Mouse (Mus musculus) hindbrain, embryonic 11.5 days (tissue): ENCODE measurements around the gene Ankrd13c. TPM values are rescaled to one million over a fixed set of nuclear protein-coding genes. Genes with fewer than 3 reads are reported as not detected.

Source experiments
- ATAC-seq: fragments of 200-750 bp; cut with Nextera tagmentation; 2 replicates; pipeline ENCODE4 v1.8.0; 2017; ENCODE audit warnings: mild to moderate bottlenecking, moderate TSS enrichment, moderate library complexity; ENCODE audit not compliant: low FRiP score
- DNase-seq: peaks from one replicate; pipeline ENCODE4 v3.0.0-alpha.2; 2015; ENCODE audit warnings: low spot score
- H3K27ac ChIP-seq: fragments of 300-500 bp; sonication (generic); 2 replicates; pipeline ENCODE4 v1.5.1; 2014; ENCODE audit warnings: mild to moderate bottlenecking, low read depth, low read length
- H3K27me3 ChIP-seq: fragments of 300-500 bp; sonication (generic); 2 replicates; pipeline ENCODE4 v1.6.1; 2014; ENCODE audit warnings: mild to moderate bottlenecking, low read length, moderate library complexity, mixed read lengths; ENCODE audit not compliant: control insufficient read depth, insufficient read depth
- H3K36me3 ChIP-seq: fragments of 300-500 bp; sonication (generic); 2 replicates; pipeline ENCODE4 v1.6.1; 2014; ENCODE audit warnings: mild to moderate bottlenecking, low read length, moderate library complexity, mixed read lengths; ENCODE audit not compliant: control insufficient read depth, insufficient read depth
- H3K4me1 ChIP-seq: fragments of 300-500 bp; sonication (generic); replicated peaks from 2 replicates; pipeline ENCODE4 v1.6.1; 2014; ENCODE audit warnings: low read length, mixed read lengths; ENCODE audit not compliant: control insufficient read depth, insufficient read depth
- H3K4me2 ChIP-seq: fragments of 300-500 bp; sonication (generic); replicated peaks from 2 replicates; pipeline ENCODE4 v1.6.1; 2014; ENCODE audit warnings: mild to moderate bottlenecking, low read depth, low read length
- H3K4me3 ChIP-seq: fragments of 300-500 bp; sonication (generic); 2 replicates; pipeline ENCODE4 v1.5.1; 2014; ENCODE audit warnings: low read depth, low read length
- H3K9ac ChIP-seq: fragments of 300-500 bp; sonication (generic); 2 replicates; pipeline ENCODE4 v1.6.1; 2014; ENCODE audit warnings: low read depth, low read length
- H3K9me3 ChIP-seq: fragments of 300-500 bp; sonication (generic); 2 replicates; pipeline ENCODE4 v1.6.1; 2016; ENCODE audit warnings: low read length; ENCODE audit not compliant: control insufficient read depth
- WGBS: fragments of 180-500 bp; shearing (Covaris S2); extraction: QIAGEN DNeasy Blood & Tissue Kit; methylation state at CpG from one replicate; pipeline ENCODE4 v1.1.7; 2014; 5-methylcytosine and 5-hydroxymethylcytosine counted together
- polyA plus RNA-seq: library from polyadenylated mRNA; unstranded; fragments of >200 nt; fragmentation: Nextera tagmentation; extraction: Ambion mirVana; gene quantifications from 2 replicates; pipeline ENCODE4 v1.2.1, GENCODE M21; 2014

The Ankrd13c gene
- polyA plus RNA-seq, 1 experiment from 2014 or later = 23.7 TPM

DNA sequence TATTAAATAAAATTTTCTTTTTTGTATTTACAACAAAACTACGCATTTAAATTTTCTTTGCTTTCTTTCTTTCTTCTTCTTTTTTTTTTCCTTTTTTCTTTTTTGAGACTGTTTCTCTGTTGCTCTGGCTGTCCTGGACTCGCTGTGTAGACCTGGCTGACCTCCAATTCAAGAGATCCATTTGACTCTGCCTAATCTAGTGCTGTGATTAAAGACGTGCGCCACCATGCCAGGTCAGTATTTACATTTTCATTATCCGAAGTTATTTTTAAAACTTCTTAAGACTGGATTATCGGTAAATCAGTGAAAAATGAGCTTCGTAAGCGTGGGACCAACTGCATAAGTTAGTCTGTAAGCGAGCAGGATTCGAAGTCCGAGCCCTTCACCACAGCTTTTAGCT, 88.8 kb downstream of the Ankrd13c start:
- DNase-seq = no peak
- ATAC-seq = no peak
- Histone ChIP-seq H3K4me1 (no peaks in the 10 kb centered on the region), H3K4me3 (peak overlapping the region; percentile 89), H3K27me3 (no peaks in the 10 kb centered on the region), H3K9ac (peak overlapping the region; percentile 88), H3K27ac (peak overlapping the region; percentile 74; the same call in 1 of the 2 replicates), H3K9me3 (no peaks in the 10 kb centered on the region), H3K36me3 (no peaks in the 10 kb centered on the region), H3K4me2 (peak overlapping the region; percentile 33)
- WGBS = 2% methylated on average over 11 of the region's 11 CpGs

DNA sequence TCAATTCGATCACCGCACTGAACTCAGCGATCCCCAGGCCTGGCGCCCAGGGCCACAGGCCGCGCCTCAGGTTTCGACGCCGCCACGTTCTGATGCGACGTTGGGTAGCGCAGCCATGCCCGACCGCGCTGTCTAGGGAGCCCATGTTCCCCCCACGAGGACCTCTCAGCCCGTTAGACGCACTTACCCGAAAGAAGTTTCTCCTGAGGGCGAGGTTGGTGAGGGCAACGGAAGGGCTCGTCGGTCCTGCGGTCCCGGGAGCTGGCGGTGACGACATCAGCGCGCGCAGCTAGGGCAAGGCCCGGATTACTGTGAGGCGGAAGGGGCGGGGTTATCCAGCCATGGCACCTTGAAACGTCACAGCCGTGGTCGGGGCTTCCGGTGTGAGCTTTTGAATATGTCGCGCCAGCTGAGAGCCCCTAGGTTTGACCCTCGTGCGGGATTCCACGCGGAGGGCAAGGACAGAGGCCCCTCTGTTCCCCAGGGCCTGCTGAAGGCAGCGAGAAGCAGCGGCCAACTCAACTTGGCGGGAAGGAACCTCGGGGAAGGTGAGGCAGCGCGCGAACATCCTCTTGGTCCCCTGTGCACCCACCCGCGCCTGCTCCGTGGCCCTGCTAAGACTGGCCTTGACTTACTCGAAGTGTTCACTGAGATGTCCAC, 89.4 kb downstream of the Ankrd13c start, which contains the start of the genes Srsf11 and Lrrc40:
Srsf11 (minus strand) TSS at position 311 of the 660 bp plus-strand sequence.
Lrrc40 (plus strand) TSS at position 334 of the 660 bp plus-strand sequence.
- peak; percentile 98 for DNase-seq
- H3K9ac ChIP-seq = peak within 1 kb of the TSS; percentile 88
- under 1% methylated on average over 55 of the region's 55 CpGs for WGBS
- H3K9me3 ChIP-seq = no peaks in the 10 kb centered on the region
- no peaks in the 10 kb centered on the region for H3K36me3 ChIP-seq
- H3K27me3 ChIP-seq = no peaks in the 10 kb centered on the region
- peak; percentile 96 for ATAC-seq
- H3K4me3 ChIP-seq = peak within 1 kb of the TSS; percentile 89
- H3K4me2 ChIP-seq = peak within 1 kb of the TSS; percentile 33
- peak within 1 kb of the TSS; percentile 74 for H3K27ac ChIP-seq
- H3K4me1 ChIP-seq = no peaks in the 10 kb centered on the region

GRCm38 (mm10) chr3:158038106-158038505, 91.1 kb downstream of the Ankrd13c start:
- 93% methylated on average over 3 of the region's 3 CpGs for WGBS
- Histone ChIP-seq H3K4me1 (no peaks in the 10 kb centered on the region), H3K27me3 (no peaks in the 10 kb centered on the region), H3K4me2 (no peak overlapping the region), H3K9me3 (no peaks in the 10 kb centered on the region), H3K27ac (no peak overlapping the region), H3K9ac (no peak overlapping the region), H3K36me3 (no peaks in the 10 kb centered on the region), H3K4me3 (no peak overlapping the region)
- ATAC-seq (no peak), DNase-seq (no peak)

DNA sequence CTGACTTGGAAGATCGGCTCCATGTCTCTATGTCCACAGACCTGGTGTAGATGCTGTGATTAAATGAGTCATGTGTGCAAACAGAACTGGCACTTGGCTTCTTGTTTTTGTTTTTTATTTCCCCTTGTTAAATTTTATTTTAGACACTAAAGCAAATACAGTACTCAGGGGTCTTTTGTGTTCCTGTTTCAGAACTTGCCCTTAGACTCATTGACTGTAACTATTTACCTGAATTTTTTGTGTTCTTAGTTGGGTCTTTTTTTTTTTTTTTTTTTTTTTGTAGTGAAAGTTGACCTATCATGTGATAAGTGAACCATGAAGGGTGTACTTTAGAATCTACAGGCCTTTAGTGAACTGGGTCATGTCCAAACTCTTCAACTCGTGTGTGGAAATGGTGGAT, 93.7 kb downstream of the Ankrd13c start:
- Histone ChIP-seq H3K27ac (no peak overlapping the region), H3K36me3 (no peaks in the 10 kb centered on the region), H3K9me3 (no peaks in the 10 kb centered on the region), H3K4me2 (no peak overlapping the region), H3K4me3 (no peak overlapping the region), H3K27me3 (no peaks in the 10 kb centered on the region), H3K4me1 (no peaks in the 10 kb centered on the region), H3K9ac (no peak overlapping the region)
- WGBS = 82% methylated on average over 2 of the region's 2 CpGs
- DNase-seq = no peak
- no peak for ATAC-seq

- H3K9ac ChIP-seq = no peak overlapping the region
- 90% methylated on average over 2 of the region's 2 CpGs for WGBS
- no peaks in the 10 kb centered on the region for H3K27me3 ChIP-seq
- H3K36me3 ChIP-seq = no peaks in the 10 kb centered on the region
- no peak overlapping the region for H3K27ac ChIP-seq
- DNase-seq (no peak), ATAC-seq (no peak)
- no peaks in the 10 kb centered on the region for H3K9me3 ChIP-seq
- no peaks in the 10 kb centered on the region for H3K4me1 ChIP-seq
- H3K4me2 ChIP-seq = no peak overlapping the region
- no peak overlapping the region for H3K4me3 ChIP-seq
These were observed 102.5 kb downstream of the Ankrd13c start for GRCm38 (mm10) chr3:158049508-158049907.

Other genes starting within 250 kb of the Ankrd13c start
- gene Cth, start 22.2 kb upstream of the Ankrd13c start, polyA plus RNA-seq = 10.3 and 11.0 TPM in 2 replicates
- gene Srsf11, start 89.4 kb downstream of the Ankrd13c start, polyA plus RNA-seq = 336 and 374 TPM in 2 replicates
- gene Lrrc40, start 89.4 kb downstream of the Ankrd13c start, polyA plus RNA-seq = 73.9 and 78.5 TPM in 2 replicates